Mouse (Mus musculus) urinary bladder, adult 18-20 months (tissue): ENCODE results near the gene Gm32687.
"Not testable (repeated sequence)": the region's sequence is repeated elsewhere in the genome, so short reads cannot be mapped to it uniquely, and the experiment has no call there.

Experiments
- DNase-seq, 2 experiments: peaks; one replicate each; pipeline ENCODE4 v3.0.0; 2022; ENCODE audit warnings: low spot score in 2 of 2, mixed read lengths in 2 of 2

The Gm32687 gene

GRCm38 (mm10) chr10:81863409-81864407, at the start of gene Gm32687:
Gene Gm32687 (plus strand): TSS chr10:81863934.
- peak in 1 of 2 experiments; percentile 4 for DNase-seq

GRCm38 (mm10) chr10:81846219-81846618, 17.5 kb upstream of the Gm32687 start:
- DNase-seq = not testable (repeated sequence)

GRCm38 (mm10) chr10:81929842-81930743, 66.4 kb downstream of the Gm32687 start, which contains the start of gene Zfp781:
Gene Zfp781 (minus strand): TSS chr10:81930480.
- not testable (repeated sequence) for DNase-seq
